Mouse (Mus musculus) liver, embryonic 14.5 days (tissue): Measurements from ENCODE around the gene Lsamp.

Experiments
- CTCF ChIP-seq: IDR thresholded peaks from 2 replicates; pipeline ENCODE4 v1.5.1; 2016; ENCODE audit warnings: antibody characterized with exemption, low read depth, control low read depth
- EP300 ChIP-seq: IDR thresholded peaks from 2 replicates; pipeline ENCODE4 v1.6.1; 2016; ENCODE audit warnings: antibody characterized with exemption, low read depth

DNA sequence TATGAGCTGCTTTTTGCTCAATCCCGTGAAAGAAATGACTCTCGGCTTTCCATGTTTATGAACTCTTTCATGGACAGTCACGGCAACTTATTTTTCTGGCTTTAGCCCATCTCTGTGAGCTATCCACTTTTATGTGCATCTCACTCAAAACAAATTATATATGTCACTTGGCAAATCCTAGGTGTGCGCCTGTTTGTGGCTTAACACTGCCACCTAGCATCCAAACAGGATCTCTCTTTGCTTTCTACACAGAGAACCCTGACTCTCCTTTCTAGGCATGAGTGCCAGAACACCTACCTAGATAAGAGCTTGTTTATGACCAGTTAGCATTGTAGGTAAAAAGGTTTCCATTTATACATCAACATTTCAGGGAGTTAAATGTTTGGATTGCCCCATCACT, 1146.9 kb downstream of the Lsamp start:
- TF ChIP-seq CTCF = no peak
- TF ChIP-seq EP300 = no peak
